Mouse (Mus musculus) kidney, adult 2 months (tissue): Measurements from ENCODE around the gene Vti1a. TPM values are rescaled to one million over a fixed set of nuclear protein-coding genes. Genes with fewer than 3 reads are reported as not detected.
A peak's percentile ranks its signal among the peaks of the same experiment; 100 is the strongest.

Experiments
- DNase-seq: peaks from one replicate; pipeline ENCODE4 v3.0.0; 2021
- H3K27ac ChIP-seq: fragments of 200-500 bp; 2 replicates; pipeline ENCODE4 v1.5.1; 2012; ENCODE audit warnings: low read depth, low read length, control low read depth, inconsistent platforms; ENCODE audit not compliant: insufficient read depth
- H3K27me3 ChIP-seq: fragments of 200-500 bp; replicated peaks from 2 replicates; pipeline ENCODE4 v1.6.1; 2012; ENCODE audit warnings: mild to moderate bottlenecking, moderate library complexity, low read length, inconsistent platforms; ENCODE audit not compliant: control insufficient read depth, insufficient read depth
- H3K36me3 ChIP-seq: fragments of 200-500 bp; 2 replicates; pipeline ENCODE4 v1.6.1; 2012; ENCODE audit warnings: mild to moderate bottlenecking, moderate library complexity, low read length, inconsistent platforms; ENCODE audit not compliant: control insufficient read depth, insufficient read depth
- H3K4me1 ChIP-seq: fragments of 200-500 bp; 2 replicates; pipeline ENCODE4 v1.6.1; 2011; ENCODE audit warnings: low read length; ENCODE audit not compliant: control insufficient read depth, insufficient read depth
- H3K4me3 ChIP-seq: fragments of 200-500 bp; 2 replicates; pipeline ENCODE4 v1.5.1; 2011; ENCODE audit warnings: mild to moderate bottlenecking, low read depth, low read length, control low read depth; ENCODE audit not compliant: insufficient read depth
- CTCF ChIP-seq: fragments of 200-500 bp; conservative IDR thresholded peaks from 2 replicates; pipeline ENCODE4 v1.5.1; 2011; ENCODE audit warnings: low read depth, mild to moderate bottlenecking, control low read depth, low read length, moderate library complexity, mixed read lengths; ENCODE audit not compliant: insufficient read depth, insufficient read length
- POLR2A ChIP-seq: fragments of 200-500 bp; IDR thresholded peaks from one replicate; pipeline ENCODE4 v1.6.1; 2011; ENCODE audit warnings: low read depth, low read length, control low read depth
- WGBS: fragments of 180-500 bp; shearing (Covaris S2); methylation state at CpG from one replicate; pipeline ENCODE4 v1.1.7; 2018; 5-methylcytosine and 5-hydroxymethylcytosine counted together
- polyA plus RNA-seq: library from polyadenylated mRNA; depleted of rRNA; stranded (reverse); fragments of >200 nt; gene quantifications from 2 replicates; pipeline ENCODE4 v1.2.3, GENCODE M21; 2012; rRNA removed

Gene Vti1a
- 15.7 and 15.9 TPM in 2 replicates for polyA plus RNA-seq

- peak; percentile 49 for TF ChIP-seq POLR2A
- TF ChIP-seq CTCF: peak; percentile 32; the same call in 1 of the 2 replicates
- peak; percentile 93 for DNase-seq
- Histone ChIP-seq H3K4me1 (peaks cover 8% of the 10 kb centered on the region; the same call in 1 of the 2 replicates), H3K27me3 (no peaks in the 10 kb centered on the region), H3K27ac (peak within 1 kb of the TSS; percentile 88), H3K36me3 (no peaks in the 10 kb centered on the region; the same call in 1 of the 2 replicates), H3K4me3 (peak within 1 kb of the TSS; percentile 76)
- under 1% methylated on average over 48 of the region's 48 CpGs for WGBS
Observed at GRCm38 (mm10) chr19:55316109-55316714, at the start of gene Vti1a. Gene Vti1a, plus strand, starts transcription at chr19:55316295.

- H3K27ac ChIP-seq: peak overlapping the region; percentile 88
- H3K4me3 ChIP-seq: no peak overlapping the region
- no peaks in the 10 kb centered on the region for H3K36me3 ChIP-seq
Observed at GRCm38 (mm10) chr19:55266786-55267185, 49.3 kb upstream of the Vti1a start.

GRCm38 (mm10) chr19:55268150-55268549, 47.9 kb upstream of the Vti1a start:
- Histone ChIP-seq H3K36me3 (no peaks in the 10 kb centered on the region; the same call in 1 of the 2 replicates), H3K27ac (peak overlapping the region; percentile 70), H3K4me1 (peaks cover 19% of the 10 kb centered on the region; the same call in 1 of the 2 replicates), H3K27me3 (no peaks in the 10 kb centered on the region), H3K4me3 (no peak overlapping the region)
- peak; percentile 74 for DNase-seq
- WGBS: 18% methylated on average over 3 of the region's 3 CpGs
- no peak for TF ChIP-seq POLR2A
- no peak for TF ChIP-seq CTCF

More at GRCm38 (mm10) chr19:55266786-55267185, 49.3 kb upstream of the Vti1a start:
- peak; percentile 82 for DNase-seq
- no peaks in the 10 kb centered on the region for H3K27me3 ChIP-seq
- 64% methylated on average over 3 of the region's 3 CpGs for WGBS
- H3K4me1 ChIP-seq: peaks cover 19% of the 10 kb centered on the region; the same call in 1 of the 2 replicates
- TF ChIP-seq POLR2A (no peak), CTCF (no peak)

GRCm38 (mm10) chr19:55269051-55269450, 47.0 kb upstream of the Vti1a start:
- peak; percentile 54 for DNase-seq
- 53% methylated on average over 5 of the region's 5 CpGs for WGBS
- H3K36me3 ChIP-seq: no peaks in the 10 kb centered on the region; the same call in none of the 2 replicates
- peak overlapping the region; percentile 81 for H3K27ac ChIP-seq
- H3K4me1 ChIP-seq: peaks cover 19% of the 10 kb centered on the region; the same call in 1 of the 2 replicates
- no peak overlapping the region for H3K4me3 ChIP-seq
- TF ChIP-seq CTCF (no peak), POLR2A (no peak)
- H3K27me3 ChIP-seq: no peaks in the 10 kb centered on the region

GRCm38 (mm10) chr19:55271448-55271847, 44.6 kb upstream of the Vti1a start:
- Histone ChIP-seq H3K4me1 (peaks cover 18% of the 10 kb centered on the region; the same call in 1 of the 2 replicates), H3K27me3 (no peaks in the 10 kb centered on the region), H3K36me3 (peaks cover 1% of the 10 kb centered on the region), H3K27ac (no peak overlapping the region), H3K4me3 (no peak overlapping the region)
- TF ChIP-seq POLR2A (no peak), CTCF (no peak)
- DNase-seq: no peak
- 70% methylated on average over 3 of the region's 3 CpGs for WGBS

- Histone ChIP-seq H3K4me3 (no peak overlapping the region), H3K36me3 (peaks cover 1% of the 10 kb centered on the region), H3K27me3 (no peaks in the 10 kb centered on the region), H3K4me1 (peaks cover 12% of the 10 kb centered on the region; the same call in 1 of the 2 replicates), H3K27ac (no peak overlapping the region)
- DNase-seq: no peak
- no peak for TF ChIP-seq CTCF
- TF ChIP-seq POLR2A: no peak
- 90% methylated on average over 6 of the region's 6 CpGs for WGBS
Observed at GRCm38 (mm10) chr19:55273340-55273739, 42.8 kb upstream of the Vti1a start.

- no peak for TF ChIP-seq CTCF
- TF ChIP-seq POLR2A: no peak
- H3K4me3 ChIP-seq: no peak overlapping the region
- no peak overlapping the region for H3K27ac ChIP-seq
- WGBS: 93% methylated on average over 4 of the region's 4 CpGs
- H3K36me3 ChIP-seq: peaks cover 4% of the 10 kb centered on the region
- no peaks in the 10 kb centered on the region for H3K27me3 ChIP-seq
- no peak for DNase-seq
- no peaks in the 10 kb centered on the region for H3K4me1 ChIP-seq
Observed at GRCm38 (mm10) chr19:55276100-55276499, 40.0 kb upstream of the Vti1a start.

GRCm38 (mm10) chr19:55276770-55277169, 39.3 kb upstream of the Vti1a start:
- H3K4me1 ChIP-seq: no peaks in the 10 kb centered on the region
- no peak overlapping the region for H3K27ac ChIP-seq
- DNase-seq: no peak
- no peak overlapping the region for H3K4me3 ChIP-seq
- no peaks in the 10 kb centered on the region for H3K27me3 ChIP-seq
- peaks cover 4% of the 10 kb centered on the region for H3K36me3 ChIP-seq
- WGBS: 70% methylated on average over 3 of the region's 3 CpGs
- TF ChIP-seq POLR2A: no peak
- no peak for TF ChIP-seq CTCF
